Comparison of ENCODE assay signal across 12 mouse cellular contexts in genomic region chr12:78747406-78747805, GRCm38 (mm10). TPM values are rescaled to one million over a fixed set of nuclear protein-coding genes. Genes with fewer than 3 reads are reported as not detected.
DNase-seq lines count a peak whose midpoint lies in the region; ATAC-seq and TF ChIP-seq lines count a peak whose summit lies in the region.
"Had no signal": no experiment of that assay in that cellular context is flagged by ENCODE, and none has a peak within 500 bp of the region (broad histone marks: within the 10 kb centered on the region; RNA-seq: fewer than 3 reads in every experiment).

No protein-coding gene starts in this region.

- H3K9ac ChIP-seq in intestine, embryonic 16.5 days (ENCODE audit: low read depth, low read length), result no peak overlapping the region
- H3K9ac ChIP-seq in intestine, postnatal 0 days (ENCODE audit: low read depth, low read length), result no peak overlapping the region
- H3K9ac ChIP-seq in CH12.LX (ENCODE audit: insufficient read depth, low read depth), result no peak overlapping the region
- H3K9ac ChIP-seq in embryonic facial prominence, embryonic 13.5 days, result no peak overlapping the region

- no peaks in the 10 kb centered on the region for H3K27me3 ChIP-seq in intestine, embryonic 16.5 days (replicated peaks; ENCODE audit: control insufficient read depth, insufficient read depth, low read length)
- H3K27me3 ChIP-seq in intestine, postnatal 0 days (replicated peaks; ENCODE audit: control insufficient read depth, insufficient read depth, low read length), result no peaks in the 10 kb centered on the region; the same call in 1 of the 2 replicates
- H3K27me3 ChIP-seq in CH12.LX (replicated peaks), result peaks cover 10% of the 10 kb centered on the region
- H3K27me3 ChIP-seq in embryonic facial prominence, embryonic 13.5 days, result 0 out of 2 replicates have a peak, but pooled peaks cover 8% of the 10 kb centered on the region
- H3K27me3 ChIP-seq: forebrain, embryonic 15.5 days had no signal

- ATAC-seq in intestine, embryonic 16.5 days, result no peak
- ATAC-seq in intestine, postnatal 0 days, result no peak
- no peak for ATAC-seq in embryonic facial prominence, embryonic 13.5 days (ENCODE audit: insufficient number of reproducible peaks, insufficient read depth, low FRiP score, low TSS enrichment, low read depth)
- ATAC-seq in megakaryocyte, adult 5-6 weeks (ENCODE audit: poor library complexity, severe bottlenecking), result peak; percentile 18; the same call in 1 of the 2 replicates

- in situ Hi-C loops in CH12.LX (cut with MboI; ENCODE audit: low pct_ligation_motif_present, low pct_unique_long_range_greater_than_20kb, low sequenced_read_pairs), result no loop called here

- no peak for TF ChIP-seq CTCF in intestine, postnatal 0 days (IDR thresholded peaks at IDR 0.05; ENCODE audit: low read depth)
- no peak for TF ChIP-seq CTCF in CH12.LX (conservative IDR thresholded peaks at IDR 0.05 in 1 of 2, IDR thresholded peaks at IDR 0.05 in 1 of 2; ENCODE audit: low read depth in 2 of 2, low read length in 2 of 2)

- dilution Hi-C loops in CH12.LX (cut with MboI; ENCODE audit: extremely low pct_ligation_motif_present, extremely low pct_unique_long_range_greater_than_20kb, low sequenced_read_pairs), result no loop called here

- H3K4me1 ChIP-seq in intestine, embryonic 16.5 days (ENCODE audit: control insufficient read depth, insufficient read depth, low read length), result no peaks in the 10 kb centered on the region
- no peaks in the 10 kb centered on the region; the same call in 1 of the 2 replicates for H3K4me1 ChIP-seq in intestine, postnatal 0 days (replicated peaks; ENCODE audit: control insufficient read depth, insufficient read depth, low read length)
- H3K4me1 ChIP-seq in CH12.LX (ENCODE audit: control insufficient read depth in 1 of 2, insufficient read depth in 2 of 2), result peaks cover 0 to 10% of the 10 kb centered on the region in 2 experiments; a peak in 2 of 4 replicates
- H3K4me1 ChIP-seq in embryonic facial prominence, embryonic 13.5 days, result peaks cover 8% of the 10 kb centered on the region

- TF ChIP-seq EP300 in CH12.LX (IDR thresholded peaks at IDR 0.05; ENCODE audit: low read length), result no peak

- no peak overlapping the region for H3K27ac ChIP-seq in intestine, embryonic 16.5 days (ENCODE audit: low read length)
- H3K27ac ChIP-seq in intestine, postnatal 0 days (ENCODE audit: low read depth, low read length), result no peak overlapping the region
- no peak overlapping the region for H3K27ac ChIP-seq in CH12.LX (ENCODE audit: insufficient read depth, low read depth)
- H3K27ac ChIP-seq in embryonic facial prominence, embryonic 13.5 days, result no peak overlapping the region

- H3K79me2 ChIP-seq in CH12.LX (replicated peaks; ENCODE audit: control insufficient read depth, extremely low read depth, insufficient read depth, poor library complexity, severe bottlenecking), result no peaks in the 10 kb centered on the region

- DNase-seq in CH12.LX (ENCODE audit: extremely low read depth), result no peak
- no peak for DNase-seq in gastrocnemius, adult 18-20 months (ENCODE audit: low spot score)
- no peak for DNase-seq in cerebellum, adult 9-10 months
- DNase-seq: heart, adult 2 months; kidney, postnatal 14 days had no signal

- H3K4me3 ChIP-seq in intestine, embryonic 16.5 days (ENCODE audit: low read length), result no peak overlapping the region
- H3K4me3 ChIP-seq in intestine, postnatal 0 days (ENCODE audit: low read depth, low read length), result no peak overlapping the region
- no peak overlapping the region for H3K4me3 ChIP-seq in CH12.LX (replicated peaks in 1 of 3; ENCODE audit: low read depth in 2 of 3, low read length in 2 of 3, poor library complexity in 1 of 3)
- no peak overlapping the region for H3K4me3 ChIP-seq in embryonic facial prominence, embryonic 13.5 days

- no peak for TF ChIP-seq RAD21 in CH12.LX (IDR thresholded peaks at IDR 0.05; ENCODE audit: low read depth, low read length)

- 0 out of 2 replicates have a peak overlapping the region, but pooled peaks have one; percentile 96 for H3K4me2 ChIP-seq in intestine, embryonic 16.5 days (ENCODE audit: low read depth, low read length)
- H3K4me2 ChIP-seq in intestine, postnatal 0 days (replicated peaks; ENCODE audit: low read depth), result no peak overlapping the region
- H3K4me2 ChIP-seq in CH12.LX (ENCODE audit: insufficient read depth, low read depth, poor library complexity, severe bottlenecking), result peak overlapping the region; percentile 79; the same call in 1 of the 2 replicates
- H3K4me2 ChIP-seq in embryonic facial prominence, embryonic 13.5 days, result peak overlapping the region; percentile 92; the same call in 1 of the 2 replicates

- WGBS in intestine, embryonic 16.5 days, result 33% methylated on average over 1 of the region's 1 CpGs
- WGBS in intestine, postnatal 0 days, result 44% methylated on average over 1 of the region's 1 CpGs
- WGBS in embryonic facial prominence, embryonic 13.5 days, result 33% methylated on average over 1 of the region's 1 CpGs

- H3K36me3 ChIP-seq in intestine, embryonic 16.5 days (ENCODE audit: control insufficient read depth, insufficient read depth, low read length), result no peaks in the 10 kb centered on the region
- H3K36me3 ChIP-seq in intestine, postnatal 0 days (ENCODE audit: control insufficient read depth, insufficient read depth), result no peaks in the 10 kb centered on the region
- H3K36me3 ChIP-seq in CH12.LX (replicated peaks in 1 of 2; ENCODE audit: control insufficient read depth in 1 of 2, insufficient read depth in 1 of 2, low read length in 1 of 2), result peaks cover 0 to 2% of the 10 kb centered on the region in 2 experiments
- H3K36me3 ChIP-seq in embryonic facial prominence, embryonic 13.5 days, result no peaks in the 10 kb centered on the region
- H3K36me3 ChIP-seq: forebrain, embryonic 15.5 days had no signal

- no peak for TF ChIP-seq POLR2A in CH12.LX (IDR thresholded peaks at IDR 0.05; ENCODE audit: low read depth, low read length)

- no peaks in the 10 kb centered on the region for H3K9me3 ChIP-seq in intestine, embryonic 16.5 days (ENCODE audit: control insufficient read depth, low read length)
- H3K9me3 ChIP-seq in intestine, postnatal 0 days (ENCODE audit: control insufficient read depth), result no peaks in the 10 kb centered on the region
- H3K9me3 ChIP-seq in CH12.LX (replicated peaks; ENCODE audit: low read length), result no peaks in the 10 kb centered on the region
- H3K9me3 ChIP-seq in embryonic facial prominence, embryonic 13.5 days, result no peaks in the 10 kb centered on the region
- H3K9me3 ChIP-seq: forebrain, embryonic 15.5 days; G1E had no signal

TF ChIP-seq in CH12.LX, 34 proteins besides CTCF, POLR2A, EP300 and RAD21:
- no peak for TF ChIP-seq ZMIZ1 (IDR thresholded peaks at IDR 0.05; ENCODE audit: low read depth, low read length)
- TF ChIP-seq POLR2AphosphoS2 (IDR thresholded peaks at IDR 0.05; ENCODE audit: low read depth, low read length), result no peak
- no peak for TF ChIP-seq MAZ (IDR thresholded peaks at IDR 0.05; ENCODE audit: low read depth, low read length)
- no peak for TF ChIP-seq ZNF384 (IDR thresholded peaks at IDR 0.05; ENCODE audit: low read depth, low read length)

RNA-seq across cellular contexts. Expression of gene Mpp5, which starts 1.3 kb away (rescaled TPM):
- 24.4 and 25.8 TPM in 2 replicates for polyA plus RNA-seq in intestine, embryonic 16.5 days (2015; fragmentation: Nextera tagmentation; extraction: Ambion mirVana)
- polyA plus RNA-seq in intestine, postnatal 0 days (2015; fragmentation: Nextera tagmentation; extraction: Ambion mirVana), result 37.5 and 40.2 TPM in 2 replicates
- total RNA-seq in CH12.LX (2012; rRNA removed), result 9.9 and 10.3 TPM in 2 replicates
- 14.2 and 17.1 TPM in 2 replicates for total RNA-seq in CH12.LX (2014; rRNA removed)
- polyA plus RNA-seq in CH12.LX (2012; ENCODE audit: insufficient read length, low read depth), result 11.0 and 13.6 TPM in 2 replicates
- 19.2 and 24.6 TPM in 2 replicates for polyA plus RNA-seq in embryonic facial prominence, embryonic 13.5 days (2015; fragmentation: Nextera tagmentation; extraction: Ambion mirVana)
- 5.1 and 10.1 TPM in 2 replicates for total RNA-seq in megakaryocyte, adult 5-6 weeks (2015)
- 23.9 and 27.7 TPM in 2 replicates for total RNA-seq in megakaryocyte, adult 5-6 weeks (2017)
- total RNA-seq in gastrocnemius, adult 18-20 months (2021), result 10 to 100 TPM; 12.1 to 19.2 TPM

RNA-seq across cellular contexts. Expression of gene Fam71d, which starts 56.1 kb away (rescaled TPM):
- polyA plus RNA-seq in intestine, embryonic 16.5 days (2015; fragmentation: Nextera tagmentation; extraction: Ambion mirVana), result not detected in 2 replicates
- not detected in 2 replicates for polyA plus RNA-seq in intestine, postnatal 0 days (2015; fragmentation: Nextera tagmentation; extraction: Ambion mirVana)
- total RNA-seq in CH12.LX (2012; rRNA removed) (not detected in 2 replicates), CH12.LX (2014; rRNA removed) (not detected in 2 replicates)
- polyA plus RNA-seq in CH12.LX (2012; ENCODE audit: insufficient read length, low read depth), result not detected in 2 replicates
- polyA plus RNA-seq in embryonic facial prominence, embryonic 13.5 days (2015; fragmentation: Nextera tagmentation; extraction: Ambion mirVana), result not detected in 2 replicates
- not detected in 2 replicates for total RNA-seq in megakaryocyte, adult 5-6 weeks (2015)
- total RNA-seq in megakaryocyte, adult 5-6 weeks (2017), result not detected in 2 replicates
- not detected for total RNA-seq in gastrocnemius, adult 18-20 months (2021)
- total RNA-seq: heart, adult 2 months; megakaryocyte-erythroid progenitor cell, adult 5-6 weeks had no signal
- polyA plus RNA-seq: G1E had no signal
